Mouse (Mus musculus) neural tube, embryonic 13.5 days (tissue): ENCODE measurements at regions not wholly inside any gene's neighbourhood (a gene's known extent, or its start where the extent isn't known, plus 50 kb on each side); places are given as distances from the start of the nearest gene placed in this dataset.
A peak's percentile ranks its signal among the peaks of the same experiment; 100 is the strongest.
"Not testable (repeated sequence)": the region's sequence is repeated elsewhere in the genome, so short reads cannot be mapped to it uniquely, and the experiment has no call there.

Source experiments
- ATAC-seq: fragments of 200-750 bp; cut with Nextera tagmentation; 2 replicates; pipeline ENCODE4 v1.8.0; 2017; ENCODE audit warnings: low read depth, mild to moderate bottlenecking, moderate TSS enrichment, moderate library complexity
- H3K27ac ChIP-seq: fragments of 300-500 bp; sonication (generic); replicated peaks from 2 replicates; pipeline ENCODE4 v1.5.1; 2015; ENCODE audit warnings: moderate library complexity, mild to moderate bottlenecking, inconsistent platforms
- H3K27me3 ChIP-seq: fragments of 300-500 bp; sonication (generic); 2 replicates; pipeline ENCODE4 v1.6.1; 2015; ENCODE audit warnings: mild to moderate bottlenecking, inconsistent platforms
- H3K36me3 ChIP-seq: fragments of 300-500 bp; sonication (generic); 2 replicates; pipeline ENCODE4 v1.6.1; 2015; ENCODE audit warnings: mild to moderate bottlenecking, inconsistent platforms
- H3K4me1 ChIP-seq: fragments of 300-500 bp; sonication (generic); replicated peaks from 2 replicates; pipeline ENCODE4 v1.6.1; 2015; ENCODE audit warnings: inconsistent platforms
- H3K4me2 ChIP-seq: fragments of 300-500 bp; sonication (generic); 2 replicates; pipeline ENCODE4 v1.6.1; 2015; ENCODE audit warnings: inconsistent platforms, mild to moderate bottlenecking, moderate library complexity
- H3K4me3 ChIP-seq: fragments of 300-500 bp; sonication (generic); 2 replicates; pipeline ENCODE4 v1.5.1; 2015; ENCODE audit warnings: mild to moderate bottlenecking, inconsistent platforms
- H3K9ac ChIP-seq: fragments of 300-500 bp; sonication (generic); 2 replicates; pipeline ENCODE4 v1.6.1; 2015; ENCODE audit warnings: moderate library complexity, mild to moderate bottlenecking, inconsistent platforms
- H3K9me3 ChIP-seq: fragments of 300-500 bp; sonication (generic); 2 replicates; pipeline ENCODE4 v1.6.1; 2016; ENCODE audit warnings: inconsistent platforms
- WGBS: fragments of 180-500 bp; shearing (Covaris S2); methylation state at CpG from one replicate; pipeline ENCODE4 v1.1.7; 2015; 5-methylcytosine and 5-hydroxymethylcytosine counted together

GRCm38 (mm10) chr6:7367166-7367565, 187.5 kb upstream of the Tac1 start:
- Histone ChIP-seq H3K4me2 (no peak overlapping the region), H3K9ac (no peak overlapping the region), H3K27ac (no peak overlapping the region), H3K4me1 (no peaks in the 10 kb centered on the region), H3K27me3 (no peaks in the 10 kb centered on the region), H3K9me3 (no peaks in the 10 kb centered on the region), H3K36me3 (no peaks in the 10 kb centered on the region), H3K4me3 (no peak overlapping the region)
- 85% methylated on average over 1 of the region's 1 CpGs for WGBS
- ATAC-seq, result no peak

GRCm38 (mm10) chr6:7374629-7375028, 180.1 kb upstream of the Tac1 start:
- H3K9me3 ChIP-seq, result no peaks in the 10 kb centered on the region
- 39% methylated on average over 4 of the region's 4 CpGs for WGBS
- ATAC-seq, result peak; percentile 96

GRCm38 (mm10) chr6:7375851-7376250, 178.8 kb upstream of the Tac1 start:
- no peaks in the 10 kb centered on the region for H3K36me3 ChIP-seq
- no peak overlapping the region for H3K4me2 ChIP-seq
- H3K4me1 ChIP-seq, result peaks cover 5% of the 10 kb centered on the region
- H3K9me3 ChIP-seq, result no peaks in the 10 kb centered on the region
- no peak overlapping the region for H3K27ac ChIP-seq
- H3K9ac ChIP-seq, result no peak overlapping the region
- 89% methylated on average over 2 of the region's 2 CpGs for WGBS
- ATAC-seq, result no peak
- H3K4me3 ChIP-seq, result no peak overlapping the region
- H3K27me3 ChIP-seq, result no peaks in the 10 kb centered on the region

More at GRCm38 (mm10) chr6:7374629-7375028, 180.1 kb upstream of the Tac1 start:
- no peak overlapping the region for H3K4me2 ChIP-seq
- no peaks in the 10 kb centered on the region for H3K36me3 ChIP-seq
- H3K4me1 ChIP-seq, result peaks cover 5% of the 10 kb centered on the region
- no peaks in the 10 kb centered on the region for H3K27me3 ChIP-seq
- H3K9ac ChIP-seq, result no peak overlapping the region
- no peak overlapping the region for H3K4me3 ChIP-seq
- no peak overlapping the region for H3K27ac ChIP-seq

- Histone ChIP-seq H3K27ac (no peak overlapping the region), H3K9ac (no peak overlapping the region), H3K27me3 (no peaks in the 10 kb centered on the region), H3K9me3 (no peaks in the 10 kb centered on the region), H3K4me3 (no peak overlapping the region), H3K36me3 (no peaks in the 10 kb centered on the region), H3K4me1 (peaks cover 5% of the 10 kb centered on the region), H3K4me2 (no peak overlapping the region)
- ATAC-seq, result no peak
- WGBS, result 67% methylated on average over 5 of the region's 5 CpGs
Observed at GRCm38 (mm10) chr6:7378651-7379050, 176.0 kb upstream of the Tac1 start.

GRCm38 (mm10) chr6:7424731-7425130, 129.9 kb upstream of the Tac1 start:
- no peaks in the 10 kb centered on the region for H3K4me1 ChIP-seq
- 47% methylated on average over 2 of the region's 2 CpGs for WGBS
- H3K4me3 ChIP-seq, result no peak overlapping the region
- H3K4me2 ChIP-seq, result no peak overlapping the region
- no peak overlapping the region for H3K27ac ChIP-seq
- H3K9ac ChIP-seq, result no peak overlapping the region
- H3K9me3 ChIP-seq, result no peaks in the 10 kb centered on the region
- no peak for ATAC-seq
- no peaks in the 10 kb centered on the region for H3K27me3 ChIP-seq
- H3K36me3 ChIP-seq, result no peaks in the 10 kb centered on the region

GRCm38 (mm10) chr6:7441725-7442124, 113.0 kb upstream of the Tac1 start:
- Histone ChIP-seq H3K27ac (no peak overlapping the region), H3K27me3 (no peaks in the 10 kb centered on the region), H3K4me3 (no peak overlapping the region), H3K9ac (no peak overlapping the region), H3K9me3 (no peaks in the 10 kb centered on the region), H3K36me3 (no peaks in the 10 kb centered on the region), H3K4me1 (no peaks in the 10 kb centered on the region), H3K4me2 (no peak overlapping the region)
- ATAC-seq, result no peak
- WGBS, result 34% methylated on average over 3 of the region's 3 CpGs

- not testable (repeated sequence) for H3K9me3 ChIP-seq, H3K4me1 ChIP-seq, H3K27me3 ChIP-seq, H3K27ac ChIP-seq, H3K4me3 ChIP-seq, H3K36me3 ChIP-seq, ATAC-seq, H3K4me2 ChIP-seq, H3K9ac ChIP-seq
- 54% methylated on average over 3 of the region's 3 CpGs for WGBS
Observed at GRCm38 (mm10) chr6:7442286-7442685, 112.4 kb upstream of the Tac1 start.

GRCm38 (mm10) chr6:7455881-7456280, 98.8 kb upstream of the Tac1 start:
- ATAC-seq, result no peak
- Histone ChIP-seq H3K4me3 (no peak overlapping the region), H3K4me1 (no peaks in the 10 kb centered on the region), H3K27ac (no peak overlapping the region), H3K4me2 (no peak overlapping the region), H3K9me3 (no peaks in the 10 kb centered on the region), H3K36me3 (no peaks in the 10 kb centered on the region), H3K27me3 (no peaks in the 10 kb centered on the region), H3K9ac (no peak overlapping the region)
- WGBS, result 73% methylated on average over 3 of the region's 3 CpGs

- no peaks in the 10 kb centered on the region for H3K4me1 ChIP-seq
- 89% methylated on average over 2 of the region's 2 CpGs for WGBS
- no peak for ATAC-seq
- H3K27ac ChIP-seq, result no peak overlapping the region
- H3K4me3 ChIP-seq, result no peak overlapping the region
- no peak overlapping the region for H3K9ac ChIP-seq
- H3K9me3 ChIP-seq, result no peaks in the 10 kb centered on the region
- no peaks in the 10 kb centered on the region for H3K36me3 ChIP-seq
- H3K4me2 ChIP-seq, result no peak overlapping the region
- H3K27me3 ChIP-seq, result no peaks in the 10 kb centered on the region
Observed at GRCm38 (mm10) chr6:7463896-7464295, 90.8 kb upstream of the Tac1 start.

GRCm38 (mm10) chr6:7464346-7464745, 90.3 kb upstream of the Tac1 start:
- no peak overlapping the region for H3K4me3 ChIP-seq
- WGBS, result 90% methylated on average over 2 of the region's 2 CpGs
- H3K9me3 ChIP-seq, result no peaks in the 10 kb centered on the region

GRCm38 (mm10) chr6:7472366-7473026, 82.2 kb upstream of the Tac1 start:
- ATAC-seq, result no peak

More at GRCm38 (mm10) chr6:7464346-7464745, 90.3 kb upstream of the Tac1 start:
- H3K9ac ChIP-seq, result no peak overlapping the region
- no peak overlapping the region for H3K4me2 ChIP-seq
- no peak for ATAC-seq
- H3K27ac ChIP-seq, result no peak overlapping the region
- H3K4me1 ChIP-seq, result no peaks in the 10 kb centered on the region
- H3K27me3 ChIP-seq, result no peaks in the 10 kb centered on the region
- H3K36me3 ChIP-seq, result no peaks in the 10 kb centered on the region

GRCm38 (mm10) chr6:7473730-7474129, 80.9 kb upstream of the Tac1 start:
- H3K4me3 ChIP-seq, result no peak overlapping the region
- no peaks in the 10 kb centered on the region for H3K9me3 ChIP-seq
- ATAC-seq, result no peak
- no peaks in the 10 kb centered on the region for H3K27me3 ChIP-seq
- no peak overlapping the region for H3K9ac ChIP-seq
- no peak overlapping the region for H3K27ac ChIP-seq
- H3K4me2 ChIP-seq, result no peak overlapping the region
- 63% methylated on average over 3 of the region's 3 CpGs for WGBS
- H3K36me3 ChIP-seq, result no peaks in the 10 kb centered on the region
- H3K4me1 ChIP-seq, result no peaks in the 10 kb centered on the region

More at GRCm38 (mm10) chr6:7472366-7473026, 82.2 kb upstream of the Tac1 start:
- Histone ChIP-seq H3K27me3 (no peaks in the 10 kb centered on the region), H3K4me2 (no peak overlapping the region), H3K27ac (no peak overlapping the region), H3K4me1 (no peaks in the 10 kb centered on the region), H3K36me3 (no peaks in the 10 kb centered on the region), H3K9ac (no peak overlapping the region), H3K9me3 (no peaks in the 10 kb centered on the region), H3K4me3 (no peak overlapping the region)
- WGBS, result 76% methylated on average over 7 of the region's 7 CpGs

GRCm38 (mm10) chr6:7476907-7477306, 77.8 kb upstream of the Tac1 start:
- no peak overlapping the region for H3K9ac ChIP-seq
- no peaks in the 10 kb centered on the region for H3K27me3 ChIP-seq

More at GRCm38 (mm10) chr6:7476907-7477306, 77.8 kb upstream of the Tac1 start:
- Histone ChIP-seq H3K27ac (no peak overlapping the region), H3K9me3 (no peaks in the 10 kb centered on the region), H3K4me2 (no peak overlapping the region), H3K36me3 (no peaks in the 10 kb centered on the region), H3K4me3 (no peak overlapping the region), H3K4me1 (no peaks in the 10 kb centered on the region)
- ATAC-seq, result no peak
- WGBS, result 80% methylated on average over 1 of the region's 1 CpGs
